ENCODE assay signal across 9 mouse cellular contexts in genomic region chr9:3025653-3026052, GRCm38 (mm10). TPM values are rescaled to one million over a fixed set of nuclear protein-coding genes. Genes with fewer than 3 reads are reported as not detected.
DNase-seq lines count a peak whose midpoint lies in the region.
"Not testable (repeated sequence)": the region's sequence is repeated elsewhere in the genome, so short reads cannot be mapped to it uniquely, and the experiment has no call there.
"Had no signal": no experiment of that assay in that cellular context is flagged by ENCODE, and none has a peak within 500 bp of the region (broad histone marks: within the 10 kb centered on the region; RNA-seq: fewer than 3 reads in every experiment).

No protein-coding gene starts in this region.

- DNase-seq in adrenal gland, postnatal 4 days (ENCODE audit: low spot score in 2 of 2) = peak; percentile 62 to 86
- peak; percentile 11 to 73 for DNase-seq in frontal cortex, postnatal 14 days (ENCODE audit: low spot score in 2 of 2)
- peak; percentile 60 to 62 for DNase-seq in heart, postnatal 14 days
- DNase-seq in layer of hippocampus, adult 18-20 months (ENCODE audit: low spot score in 2 of 2) = peak; percentile 76 to 77
- DNase-seq in left cerebral cortex, postnatal 14 days (ENCODE audit: low spot score in 2 of 2) = peak; percentile 63 to 89
- DNase-seq in ovary, postnatal 14 days (ENCODE audit: low spot score) = peak; percentile 82
- peak; percentile 79 for DNase-seq in testis, postnatal 10 days (ENCODE audit: low spot score)

- intact Hi-C loops in heart, postnatal 14 days (cut with DNase I); left cerebral cortex, postnatal 14 days (cut with DNase I): not testable (repeated sequence)

RNA-seq across cellular contexts. Expression of gene Gm10717, which starts 0.4 kb away (rescaled TPM):
- 1 to 10 TPM; 1.2 to 2.0 TPM for total RNA-seq in adrenal gland, postnatal 4 days (2021)
- total RNA-seq in heart, postnatal 14 days (2021) = not detected
- not detected for total RNA-seq in layer of hippocampus, adult 18-20 months (2021)
- total RNA-seq in left cerebral cortex, postnatal 14 days (2021) = under 1 TPM in 1 of 2 experiments, not detected in 1; 0.68 TPM
- total RNA-seq: gastrocnemius, adult 2 months had no signal

RNA-seq across cellular contexts. Expression of gene Gm10718, which starts 2.3 kb away (rescaled TPM):
- 1 to 10 TPM; 2.9 to 3.4 TPM for total RNA-seq in adrenal gland, postnatal 4 days (2021)
- total RNA-seq in heart, postnatal 14 days (2021) = under 1 TPM; 0.41 to 0.55 TPM
- total RNA-seq in layer of hippocampus, adult 18-20 months (2021) = under 1 TPM in 1 of 2 experiments, not detected in 1; 0.87 TPM
- under 1 TPM in 1 of 2 experiments, not detected in 1; 0.72 TPM for total RNA-seq in left cerebral cortex, postnatal 14 days (2021)
- total RNA-seq: gastrocnemius, adult 2 months had no signal

RNA-seq across cellular contexts. Expression of gene Gm10719, which starts 8.4 kb away (rescaled TPM):
- total RNA-seq in adrenal gland, postnatal 4 days (2021) = 1 to 10 TPM; 1.7 to 2.3 TPM
- not detected for total RNA-seq in heart, postnatal 14 days (2021)
- not detected for total RNA-seq in layer of hippocampus, adult 18-20 months (2021)
- total RNA-seq in left cerebral cortex, postnatal 14 days (2021) = 1 to 10 TPM in 1 of 2 experiments, not detected in 1; 1.5 TPM
- total RNA-seq: common myeloid progenitor, adult 5-6 weeks; gastrocnemius, adult 2 months had no signal

RNA-seq across cellular contexts. Expression of gene Gm17535, which starts 8.7 kb away (rescaled TPM):
- total RNA-seq in adrenal gland, postnatal 4 days (2021) = not detected
- total RNA-seq in heart, postnatal 14 days (2021) = not detected
- not detected for total RNA-seq in layer of hippocampus, adult 18-20 months (2021)
- not detected for total RNA-seq in left cerebral cortex, postnatal 14 days (2021)
- total RNA-seq: common myeloid progenitor, adult 5-6 weeks; gastrocnemius, adult 2 months had no signal

RNA-seq across cellular contexts. Expression of gene Gm10720, which starts 10.2 kb away (rescaled TPM):
- total RNA-seq in adrenal gland, postnatal 4 days (2021) = not detected
- not detected for total RNA-seq in heart, postnatal 14 days (2021)
- total RNA-seq in layer of hippocampus, adult 18-20 months (2021) = not detected
- total RNA-seq in left cerebral cortex, postnatal 14 days (2021) = not detected
- total RNA-seq: common myeloid progenitor, adult 5-6 weeks; gastrocnemius, adult 2 months had no signal

Comparison
In these comparisons a context has a peak if more than half of its experiments do, and no peak if none do; other contexts are left out.
1. Peak in every context shown above with its lines: DNase-seq.